Mouse (Mus musculus) bone marrow macrophage, adult 2 months (primary cell): ENCODE measurements at regions not wholly inside any gene's neighbourhood (a gene's known extent, or its start where the extent isn't known, plus 50 kb on each side); places are given as distances from the start of the nearest gene placed in this dataset.

Experiments
- H3K27ac ChIP-seq: 2 replicates; pipeline ENCODE4 v1.5.1; 2012; ENCODE audit warnings: low read depth, low read length; ENCODE audit not compliant: insufficient read depth
- H3K4me1 ChIP-seq: 2 replicates; pipeline ENCODE4 v1.6.1; 2012; ENCODE audit warnings: low read length; ENCODE audit not compliant: control insufficient read depth, insufficient read depth
- H3K4me3 ChIP-seq: 2 replicates; pipeline ENCODE4 v1.5.1; 2012; ENCODE audit warnings: mild to moderate bottlenecking, low read length, moderate library complexity; ENCODE audit not compliant: insufficient read depth
- CTCF ChIP-seq: IDR thresholded peaks from 2 replicates; pipeline ENCODE4 v1.5.1; 2012; ENCODE audit warnings: low read depth, mild to moderate bottlenecking, low read length, moderate library complexity
- POLR2A ChIP-seq: IDR thresholded peaks from 2 replicates; pipeline ENCODE4 v1.6.1; 2012; ENCODE audit warnings: mild to moderate bottlenecking, low read depth, low read length, borderline replicate concordance

DNA sequence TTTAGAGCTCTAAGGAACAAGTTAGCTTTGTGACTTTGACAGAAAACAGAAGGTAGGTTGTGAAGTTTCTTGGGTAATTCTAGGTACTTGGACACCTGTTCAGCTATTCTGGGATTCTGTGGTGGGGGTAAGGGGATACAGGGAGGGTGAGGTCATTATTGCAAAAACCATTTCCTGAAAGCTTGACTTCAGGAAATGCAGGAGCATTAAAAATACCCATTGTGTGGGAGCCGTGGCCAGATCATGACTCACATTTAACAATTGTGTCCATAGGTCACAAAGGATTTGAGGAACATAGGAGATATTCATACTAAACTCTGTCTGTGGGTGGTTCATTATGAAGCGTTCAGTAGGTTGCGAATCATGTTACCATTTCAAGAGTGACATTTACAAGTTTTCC lies 102.4 kb downstream of the Gm5426 start:
- H3K27ac ChIP-seq, result peak overlapping the region; percentile 73
- no peak overlapping the region for H3K4me3 ChIP-seq
- H3K4me1 ChIP-seq, result peaks cover 27% of the 10 kb centered on the region
- TF ChIP-seq CTCF (no peak), POLR2A (no peak)

DNA sequence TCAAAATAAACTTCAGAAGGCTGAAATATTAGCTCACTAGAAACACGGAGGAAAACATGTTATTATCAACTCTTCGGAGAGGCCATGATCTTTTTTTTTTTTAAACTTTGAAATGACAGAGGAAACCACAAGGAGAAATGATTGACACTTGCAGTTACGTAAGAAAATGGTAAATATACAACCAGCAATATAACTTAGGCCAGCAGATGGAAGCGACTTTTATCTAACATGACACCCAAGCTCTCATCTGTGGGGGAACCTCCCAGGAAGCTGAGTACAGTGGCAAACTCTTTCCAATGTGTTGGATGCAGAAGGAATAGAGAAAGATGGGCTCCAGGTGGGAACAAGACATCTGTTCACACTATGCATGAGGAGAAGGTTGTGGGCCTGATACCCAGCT lies 104.2 kb downstream of the Gm5426 start:
- Histone ChIP-seq H3K27ac (peak overlapping the region; percentile 2; the same call in 1 of the 2 replicates), H3K4me1 (peaks cover 27% of the 10 kb centered on the region), H3K4me3 (no peak overlapping the region)
- TF ChIP-seq POLR2A (no peak), CTCF (no peak)

DNA sequence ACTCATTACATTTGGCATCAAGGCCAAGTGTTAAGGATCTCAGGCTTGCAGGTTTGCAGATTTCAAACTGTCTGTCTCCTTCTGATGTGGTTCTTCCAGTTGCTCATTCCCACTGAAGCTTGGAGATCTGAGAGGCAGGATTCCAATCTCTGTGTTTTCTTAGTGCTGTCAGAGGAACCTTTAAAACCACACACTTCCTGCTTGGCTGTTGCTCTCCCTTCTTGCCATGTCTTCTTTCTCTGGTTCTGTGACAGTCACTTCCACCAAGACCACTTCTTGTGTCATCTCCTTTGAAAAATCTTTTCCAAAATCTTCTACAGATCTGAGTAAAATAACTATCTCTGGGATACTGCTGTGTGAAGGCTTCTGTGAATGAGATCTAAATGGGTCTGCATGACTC lies 117.3 kb downstream of the Gm5426 start:
- Histone ChIP-seq H3K27ac (peak overlapping the region; percentile 43), H3K4me1 (peaks cover 8% of the 10 kb centered on the region), H3K4me3 (no peak overlapping the region)
- TF ChIP-seq POLR2A, result no peak
- TF ChIP-seq CTCF, result no peak

DNA sequence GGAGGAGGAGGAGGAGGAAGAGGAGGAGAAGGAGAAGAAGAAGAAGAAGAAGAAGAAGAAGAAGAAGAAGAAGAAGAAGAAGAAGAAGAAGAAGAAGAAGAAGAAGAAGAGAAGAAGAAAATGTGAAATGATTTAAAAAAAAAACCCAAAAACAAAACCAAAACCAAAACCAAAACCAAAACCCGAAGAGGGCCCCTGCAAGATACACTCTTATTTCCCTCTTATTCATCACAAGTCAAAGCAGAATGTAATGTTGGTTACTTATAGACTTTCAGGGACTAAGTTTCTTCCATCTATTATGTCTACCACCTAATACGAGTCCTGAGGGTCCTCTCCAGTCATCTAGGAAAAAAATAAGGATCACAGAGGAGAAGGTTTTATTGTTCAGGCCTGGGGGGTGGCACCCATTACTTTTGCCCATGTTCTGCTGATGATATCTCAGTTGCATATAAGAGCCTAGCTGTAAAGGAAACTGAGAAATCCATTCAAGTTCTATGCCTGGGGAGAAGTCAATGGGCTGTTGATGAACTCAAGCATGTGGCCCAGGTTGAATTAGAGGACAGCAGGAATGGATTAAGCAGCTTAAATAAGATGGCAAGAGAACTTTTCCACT lies 118.0 kb downstream of the Gm5426 start:
- Histone ChIP-seq H3K4me1 (peaks cover 8% of the 10 kb centered on the region), H3K27ac (no peak overlapping the region), H3K4me3 (no peak overlapping the region)
- no peak for TF ChIP-seq POLR2A
- no peak for TF ChIP-seq CTCF

DNA sequence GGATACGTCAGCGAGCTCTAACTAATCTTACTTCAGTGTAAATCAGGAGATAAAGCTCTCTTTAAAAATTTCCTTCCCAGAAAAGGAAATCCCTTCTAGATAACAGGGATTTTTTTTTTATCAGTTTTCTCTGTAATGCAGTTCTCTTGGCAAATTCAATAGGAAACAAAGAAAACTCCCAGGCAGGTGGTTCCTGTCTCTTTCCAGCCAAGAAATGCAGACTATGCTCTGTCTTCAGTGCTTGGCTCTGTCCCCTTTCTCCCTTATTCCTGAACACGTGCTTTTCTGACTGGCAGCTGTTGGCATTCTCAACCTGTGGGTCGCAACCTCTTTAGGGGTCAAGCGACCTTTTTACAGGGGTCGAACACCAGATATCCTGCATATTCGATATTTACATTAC lies 121.5 kb downstream of the Gm5426 start:
- Histone ChIP-seq H3K27ac (no peak overlapping the region), H3K4me3 (no peak overlapping the region), H3K4me1 (peaks cover 12% of the 10 kb centered on the region)
- TF ChIP-seq CTCF (no peak), POLR2A (no peak)

DNA sequence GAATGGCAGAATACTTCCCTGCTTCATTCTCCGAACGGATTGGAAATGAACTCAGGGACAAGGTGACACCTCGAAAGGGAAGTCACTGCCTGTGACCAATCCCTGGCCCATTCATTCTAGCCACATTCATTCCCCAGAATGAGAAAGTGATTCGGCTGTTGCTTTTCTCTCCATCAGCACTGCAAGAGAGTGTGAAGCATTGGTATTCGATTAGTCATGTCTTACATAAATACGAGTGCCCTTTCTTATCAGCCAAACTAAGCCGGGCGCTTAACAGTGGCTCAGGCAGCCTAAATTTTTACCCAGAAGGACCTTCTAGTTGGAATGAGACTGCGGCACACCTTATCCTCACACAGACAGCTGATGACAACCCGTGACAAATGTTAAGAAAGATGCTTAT lies 122.8 kb downstream of the Gm5426 start:
- no peak for TF ChIP-seq CTCF
- no peak for TF ChIP-seq POLR2A
- H3K4me3 ChIP-seq, result no peak overlapping the region
- no peak overlapping the region for H3K27ac ChIP-seq
- H3K4me1 ChIP-seq, result peaks cover 14% of the 10 kb centered on the region

DNA sequence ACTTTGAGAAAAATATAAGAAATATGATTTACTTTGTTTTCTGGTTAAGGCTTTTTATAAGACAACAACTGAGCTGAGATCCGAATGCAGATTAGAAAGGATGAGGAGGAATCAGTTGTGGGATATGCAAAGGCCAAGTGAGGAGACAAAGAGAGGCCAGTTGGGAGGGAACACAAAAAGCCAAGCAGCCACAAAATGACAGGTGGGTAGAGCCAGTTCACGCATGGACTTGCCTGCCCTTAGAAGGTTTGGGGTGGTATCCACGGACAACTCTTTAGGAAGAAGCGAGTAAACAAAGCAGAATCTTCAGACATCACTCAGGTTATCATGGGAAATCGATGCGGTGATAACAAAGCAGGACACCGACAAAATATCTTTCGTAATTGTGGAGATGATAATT lies 123.2 kb downstream of the Gm5426 start:
- H3K27ac ChIP-seq, result no peak overlapping the region
- H3K4me1 ChIP-seq, result peaks cover 13% of the 10 kb centered on the region
- H3K4me3 ChIP-seq, result no peak overlapping the region
- TF ChIP-seq POLR2A (no peak), CTCF (no peak)

DNA sequence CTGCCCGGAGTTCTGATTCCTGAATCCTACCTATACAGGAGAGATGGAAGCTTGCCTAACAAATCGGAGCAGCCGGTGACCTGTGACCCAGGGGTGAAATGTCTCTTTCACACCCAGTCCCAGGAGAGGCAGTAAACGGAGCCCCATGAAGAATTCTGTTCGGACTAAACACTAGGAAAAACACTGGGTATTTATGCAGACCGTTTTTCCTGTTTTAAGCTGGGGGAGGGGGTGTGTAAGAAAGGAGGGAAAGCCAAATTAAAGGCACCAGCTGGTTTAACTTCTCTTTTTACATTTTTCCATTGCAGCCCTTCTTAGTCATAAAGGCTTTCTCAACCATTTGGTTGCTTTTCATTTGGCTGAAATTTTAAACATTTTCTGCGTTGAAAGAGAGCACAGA lies 127.1 kb downstream of the Gm5426 start:
- H3K4me1 ChIP-seq, result peaks cover 47% of the 10 kb centered on the region
- peak overlapping the region; percentile 24; the same call in 1 of the 2 replicates for H3K4me3 ChIP-seq
- peak overlapping the region; percentile 95 for H3K27ac ChIP-seq
- TF ChIP-seq POLR2A (no peak), CTCF (no peak)

DNA sequence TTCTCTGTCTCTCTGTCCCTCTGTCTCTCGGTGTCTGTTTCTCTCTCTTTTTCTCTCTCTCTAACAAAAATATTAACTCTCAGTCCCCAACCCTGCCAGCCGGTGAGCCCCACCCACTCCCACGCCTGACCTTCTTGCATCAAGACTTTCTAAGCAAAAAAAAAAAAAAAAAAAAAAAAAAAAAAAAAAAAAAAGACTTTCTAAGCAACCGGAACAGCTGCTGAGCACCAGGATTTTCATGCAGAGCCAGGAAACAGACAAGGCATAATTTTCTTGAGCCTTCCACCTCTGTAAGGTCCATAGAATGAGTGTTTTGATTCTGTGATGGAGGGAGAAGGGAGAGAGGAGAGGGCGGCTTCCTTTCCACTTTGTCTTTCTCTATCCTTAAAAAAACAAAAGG lies 128.0 kb downstream of the Gm5426 start:
- Histone ChIP-seq H3K4me3 (no peak overlapping the region), H3K27ac (peak overlapping the region; percentile 95), H3K4me1 (peaks cover 47% of the 10 kb centered on the region)
- no peak for TF ChIP-seq CTCF
- TF ChIP-seq POLR2A, result no peak

DNA sequence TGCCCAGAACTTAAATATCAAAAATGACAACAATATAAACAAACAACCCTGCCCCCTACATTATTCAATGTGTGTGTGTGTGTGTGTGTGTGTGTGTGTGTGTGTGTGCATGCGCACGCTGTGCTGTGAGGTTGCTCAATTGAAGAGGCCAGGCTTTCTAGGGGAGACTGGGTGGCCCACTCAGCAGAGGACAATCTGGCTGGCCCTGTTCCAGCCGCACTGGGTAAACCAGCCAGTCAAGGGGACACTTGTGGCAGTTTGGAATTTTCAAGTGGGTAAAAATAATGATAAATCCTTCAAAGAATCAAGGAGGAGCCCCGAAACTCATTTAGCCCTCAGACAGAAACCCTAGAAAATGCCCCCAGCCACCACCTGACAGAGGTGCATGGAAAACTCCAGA lies 128.5 kb downstream of the Gm5426 start:
- Histone ChIP-seq H3K4me3 (no peak overlapping the region), H3K4me1 (peaks cover 47% of the 10 kb centered on the region), H3K27ac (peak overlapping the region; percentile 95)
- TF ChIP-seq CTCF (no peak), POLR2A (no peak)

DNA sequence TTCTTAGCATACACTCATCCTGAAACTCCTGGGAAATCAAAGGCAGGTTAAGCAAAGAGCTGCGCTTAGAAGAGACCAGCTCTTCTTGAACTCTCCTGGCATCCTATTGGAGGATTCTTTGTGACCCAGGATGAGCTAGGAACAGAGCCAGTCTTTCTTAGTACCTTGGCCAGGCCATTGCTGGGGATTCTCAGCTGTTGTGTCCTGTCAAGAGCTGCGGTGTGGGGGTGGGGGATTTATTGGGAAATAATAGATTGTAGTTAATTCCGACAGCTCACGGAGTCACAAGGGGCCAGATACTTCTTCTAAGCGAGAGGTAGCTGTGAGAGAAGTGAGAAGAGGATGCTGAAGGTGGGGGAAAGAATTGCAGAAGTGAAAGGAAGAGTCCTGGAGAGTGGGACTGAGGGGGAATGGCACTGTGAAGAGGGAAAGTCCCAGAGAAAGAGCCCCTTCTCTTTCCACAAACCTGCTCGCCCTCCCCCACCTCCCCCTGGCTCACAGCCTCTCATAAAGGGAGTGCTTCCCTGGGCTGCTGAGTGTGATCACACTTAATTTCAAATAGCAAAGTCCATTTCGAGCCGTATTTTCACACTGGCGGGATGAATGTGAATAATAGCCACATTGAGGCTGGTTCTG lies 129.8 kb downstream of the Gm5426 start:
- Histone ChIP-seq H3K27ac (peak overlapping the region; percentile 40), H3K4me3 (no peak overlapping the region), H3K4me1 (peaks cover 47% of the 10 kb centered on the region)
- TF ChIP-seq CTCF (no peak), POLR2A (no peak)
